Mouse (Mus musculus): Measurements from ENCODE around the gene Eps8. TPM values are rescaled to one million over a fixed set of nuclear protein-coding genes. Genes with fewer than 3 reads are reported as not detected.
"Not testable (repeated sequence)": the region's sequence is repeated elsewhere in the genome, so short reads cannot be mapped to it uniquely, and the experiment has no call there.

Eps8 gene
- polyA plus RNA-seq, 1 experiment = 50.4 TPM

- no peaks in the 10 kb centered on the region for H3K27me3 ChIP-seq (ENCODE audit: control insufficient read depth, insufficient read depth, low read length)
- H3K4me3 ChIP-seq (replicated peaks; ENCODE audit: insufficient read depth, low read depth, low read length) = no peak overlapping the region
- DNase-seq = peak in 1 of 2 experiments; percentile 43
- peaks cover 12% of the 10 kb centered on the region for H3K4me1 ChIP-seq (ENCODE audit: control insufficient read depth, insufficient read depth, low read length)
- 16% methylated on average over 7 of the region's 7 CpGs for WGBS
- no peak for TF ChIP-seq POLR2A (IDR thresholded peaks at IDR 0.05; ENCODE audit: borderline replicate concordance, insufficient read depth, low read length)
- TF ChIP-seq CTCF (IDR thresholded peaks at IDR 0.05; ENCODE audit: borderline replicate concordance, insufficient read depth, low read depth, low read length) = no peak
- H3K27ac ChIP-seq (ENCODE audit: insufficient read depth, low read length) = no peak overlapping the region
Observed at GRCm38 (mm10) chr6:137458136-137458535, 196.5 kb downstream of the Eps8 start.

DNA sequence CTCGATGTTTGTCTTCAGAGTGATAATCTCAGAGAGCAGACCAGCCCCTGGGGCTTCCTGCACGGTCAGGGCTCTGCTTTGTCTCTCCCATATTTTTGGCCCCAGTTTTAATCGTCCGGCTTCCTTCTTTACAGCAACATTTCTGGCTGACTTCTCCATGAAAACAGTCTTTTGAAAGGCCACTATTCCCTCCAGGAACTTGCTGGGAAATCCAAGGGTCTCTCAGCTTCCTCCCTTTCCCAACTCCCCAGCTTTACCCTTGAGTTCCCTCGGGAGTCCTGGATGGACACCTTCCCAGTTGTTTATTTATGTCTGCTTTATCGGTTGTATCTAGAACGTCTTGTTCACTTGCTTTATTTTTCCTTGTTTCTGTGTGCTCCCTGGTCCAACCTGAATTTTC is 197.5 kb downstream of the Eps8 start:
- no peak overlapping the region for H3K4me3 ChIP-seq (replicated peaks; ENCODE audit: insufficient read depth, low read depth, low read length)
- 63% methylated on average over 7 of the region's 7 CpGs for WGBS
- DNase-seq = no peak
- no peaks in the 10 kb centered on the region for H3K27me3 ChIP-seq (ENCODE audit: control insufficient read depth, insufficient read depth, low read length)
- H3K27ac ChIP-seq (ENCODE audit: insufficient read depth, low read length) = no peak overlapping the region
- H3K4me1 ChIP-seq (ENCODE audit: control insufficient read depth, insufficient read depth, low read length) = peaks cover 12% of the 10 kb centered on the region
- TF ChIP-seq CTCF (IDR thresholded peaks at IDR 0.05; ENCODE audit: borderline replicate concordance, insufficient read depth, low read depth, low read length) = no peak
- no peak for TF ChIP-seq POLR2A (IDR thresholded peaks at IDR 0.05; ENCODE audit: borderline replicate concordance, insufficient read depth, low read length)

DNA sequence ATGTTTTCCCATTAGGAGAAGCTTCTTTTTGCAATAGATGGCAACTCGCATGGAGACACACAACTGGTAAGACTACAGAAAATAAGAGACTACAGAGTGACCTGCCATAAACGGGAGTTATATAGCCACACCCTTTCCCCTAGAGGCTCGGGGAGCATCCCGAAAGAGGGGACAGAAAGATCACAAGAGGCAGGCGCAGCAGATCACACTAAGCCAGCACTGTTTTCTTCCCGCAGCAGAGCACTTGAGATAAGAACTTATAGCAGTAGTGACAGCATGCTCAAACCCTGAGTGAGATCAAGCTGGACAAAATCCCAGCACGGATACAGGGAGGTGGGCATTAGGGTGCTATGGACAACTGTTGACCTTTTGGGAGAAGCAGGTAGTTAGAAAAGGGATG is 198.6 kb downstream of the Eps8 start:
- TF ChIP-seq CTCF (IDR thresholded peaks at IDR 0.05; ENCODE audit: borderline replicate concordance, insufficient read depth, low read depth, low read length) (no peak), POLR2A (IDR thresholded peaks at IDR 0.05; ENCODE audit: borderline replicate concordance, insufficient read depth, low read length) (no peak)
- no peaks in the 10 kb centered on the region for H3K27me3 ChIP-seq (ENCODE audit: control insufficient read depth, insufficient read depth, low read length)
- H3K27ac ChIP-seq (ENCODE audit: insufficient read depth, low read length) = no peak overlapping the region
- WGBS = 56% methylated on average over 7 of the region's 7 CpGs
- peak overlapping the region; percentile 11 for H3K4me3 ChIP-seq (replicated peaks; ENCODE audit: insufficient read depth, low read depth, low read length)
- DNase-seq = no peak
- H3K4me1 ChIP-seq (ENCODE audit: control insufficient read depth, insufficient read depth, low read length) = peaks cover 12% of the 10 kb centered on the region

- TF ChIP-seq CTCF (IDR thresholded peaks at IDR 0.05; ENCODE audit: borderline replicate concordance, insufficient read depth, low read depth, low read length) (peak; percentile 77), POLR2A (IDR thresholded peaks at IDR 0.05; ENCODE audit: borderline replicate concordance, insufficient read depth, low read length) (no peak)
- DNase-seq = peak; percentile 51 to 62
- Histone ChIP-seq H3K4me3 (replicated peaks; ENCODE audit: insufficient read depth, low read depth, low read length) (peak overlapping the region; percentile 11), H3K4me1 (ENCODE audit: control insufficient read depth, insufficient read depth, low read length) (peaks cover 12% of the 10 kb centered on the region), H3K27ac (ENCODE audit: insufficient read depth, low read length) (no peak overlapping the region), H3K27me3 (ENCODE audit: control insufficient read depth, insufficient read depth, low read length) (no peaks in the 10 kb centered on the region)
- WGBS = 15% methylated on average over 10 of the region's 10 CpGs
Observed at GRCm38 (mm10) chr6:137455537-137456041, 199.1 kb downstream of the Eps8 start.

DNA sequence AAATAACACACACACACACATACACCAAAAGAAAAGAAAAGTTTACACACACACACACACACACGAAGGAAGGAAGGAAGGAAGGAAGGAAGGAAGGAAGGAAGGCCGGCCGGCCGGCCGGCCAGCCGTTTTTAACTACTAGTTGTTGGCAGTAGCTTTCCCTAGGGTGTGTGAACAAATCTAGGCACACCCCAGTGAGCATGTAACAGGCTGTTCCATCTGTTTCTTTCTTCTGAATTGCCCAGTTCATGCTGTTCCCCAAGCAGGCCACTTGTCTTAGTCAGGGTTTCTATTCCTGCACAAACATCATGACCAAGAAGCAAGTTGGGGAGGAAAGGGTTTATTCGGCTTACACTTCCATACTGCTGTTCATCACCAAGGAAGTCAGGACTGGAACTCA is 208.6 kb downstream of the Eps8 start:
- H3K4me3 ChIP-seq (replicated peaks; ENCODE audit: insufficient read depth, low read depth, low read length); H3K4me1 ChIP-seq (ENCODE audit: control insufficient read depth, insufficient read depth, low read length); H3K27me3 ChIP-seq (ENCODE audit: control insufficient read depth, insufficient read depth, low read length); H3K27ac ChIP-seq (ENCODE audit: insufficient read depth, low read length): not testable (repeated sequence)
- DNase-seq = peak; percentile 26 to 70
- 10% methylated on average over 7 of the region's 7 CpGs for WGBS

GRCm38 (mm10) chr6:137443089-137443488 is 211.6 kb downstream of the Eps8 start:
- peaks cover 7% of the 10 kb centered on the region for H3K4me1 ChIP-seq (ENCODE audit: control insufficient read depth, insufficient read depth, low read length)
- H3K27ac ChIP-seq (ENCODE audit: insufficient read depth, low read length) = no peak overlapping the region
- TF ChIP-seq CTCF (IDR thresholded peaks at IDR 0.05; ENCODE audit: borderline replicate concordance, insufficient read depth, low read depth, low read length) (no peak), POLR2A (IDR thresholded peaks at IDR 0.05; ENCODE audit: borderline replicate concordance, insufficient read depth, low read length) (no peak)
- DNase-seq = no peak
- H3K4me3 ChIP-seq (replicated peaks; ENCODE audit: insufficient read depth, low read depth, low read length) = no peak overlapping the region
- 89% methylated on average over 12 of the region's 12 CpGs for WGBS
- no peaks in the 10 kb centered on the region for H3K27me3 ChIP-seq (ENCODE audit: control insufficient read depth, insufficient read depth, low read length)

- Histone ChIP-seq H3K27ac (ENCODE audit: insufficient read depth, low read length) (no peak overlapping the region), H3K4me1 (ENCODE audit: control insufficient read depth, insufficient read depth, low read length) (no peaks in the 10 kb centered on the region), H3K27me3 (ENCODE audit: control insufficient read depth, insufficient read depth, low read length) (no peaks in the 10 kb centered on the region), H3K4me3 (replicated peaks; ENCODE audit: insufficient read depth, low read depth, low read length) (no peak overlapping the region)
- WGBS = 90% methylated on average over 19 of the region's 19 CpGs
- no peak for TF ChIP-seq CTCF (IDR thresholded peaks at IDR 0.05; ENCODE audit: borderline replicate concordance, insufficient read depth, low read depth, low read length)
- TF ChIP-seq POLR2A (IDR thresholded peaks at IDR 0.05; ENCODE audit: borderline replicate concordance, insufficient read depth, low read length) = no peak
- no peak for DNase-seq
Observed at GRCm38 (mm10) chr6:137440559-137441486, 213.9 kb downstream of the Eps8 start.
